Mouse (Mus musculus) thymus, postnatal 4 days (tissue): ENCODE data around the gene Edn1.

Experiments used
- DNase-seq: peaks from one replicate; pipeline ENCODE4 v3.0.0; 2021

Gene Edn1

DNA sequence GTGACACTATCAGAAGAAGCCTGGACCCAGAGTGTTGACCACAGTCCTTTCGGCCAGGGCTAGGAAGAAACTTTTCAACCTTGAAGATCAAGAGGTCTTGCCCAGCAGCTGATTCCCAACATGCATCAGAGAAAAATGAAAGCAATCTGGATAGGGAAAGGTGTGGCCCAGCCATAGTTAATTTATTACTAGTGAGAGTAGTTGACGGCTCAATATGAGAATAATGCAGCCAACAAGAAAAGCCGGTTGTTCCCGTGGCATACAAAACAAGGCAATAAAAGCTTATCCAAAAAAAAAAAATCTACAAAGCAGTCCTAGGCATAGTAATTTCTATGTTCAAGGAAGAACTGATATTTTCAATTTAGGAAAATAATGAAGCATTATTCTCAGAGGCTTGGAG is 16.5 kb downstream of the Edn1 start:
- no peak for DNase-seq

DNA sequence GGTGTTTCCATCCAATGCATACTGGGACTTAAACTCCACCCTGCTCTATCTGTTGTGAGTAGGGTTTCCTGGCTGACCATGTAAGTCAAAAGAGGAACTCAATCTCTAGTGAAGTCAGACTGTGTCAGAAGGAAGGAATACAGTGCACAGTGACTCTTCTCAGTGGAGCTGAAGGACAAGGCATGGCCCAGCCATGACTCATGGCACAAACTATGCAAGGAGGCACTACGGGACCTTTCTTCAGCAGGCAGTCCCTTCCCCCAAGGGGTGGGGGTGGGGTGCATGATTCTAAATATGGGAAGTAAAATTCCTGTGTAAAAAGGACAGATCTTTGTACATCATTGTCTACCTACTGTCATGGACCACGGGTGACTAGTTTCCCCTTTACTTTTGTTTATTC is 27.3 kb downstream of the Edn1 start:
- DNase-seq, result no peak

DNA sequence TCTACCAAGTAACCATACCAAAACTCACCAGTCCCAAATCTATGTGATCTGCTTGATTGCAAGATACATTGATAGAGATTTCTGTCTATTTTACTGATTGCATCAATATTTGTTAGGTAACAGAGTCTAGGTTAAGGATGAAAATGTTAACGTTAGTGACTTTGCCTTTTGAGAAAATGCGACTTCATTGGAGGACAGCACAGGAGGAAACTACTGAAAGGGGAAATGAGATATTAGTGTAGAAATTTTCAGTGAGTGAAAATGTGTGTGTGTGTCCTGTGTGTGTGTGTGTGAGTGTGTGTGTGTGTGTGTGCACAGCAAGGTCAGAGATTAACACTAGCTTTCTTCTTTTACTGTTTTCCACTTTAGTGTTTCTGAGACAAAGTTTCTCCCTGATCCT is 29.8 kb downstream of the Edn1 start:
- DNase-seq, result no peak

DNA sequence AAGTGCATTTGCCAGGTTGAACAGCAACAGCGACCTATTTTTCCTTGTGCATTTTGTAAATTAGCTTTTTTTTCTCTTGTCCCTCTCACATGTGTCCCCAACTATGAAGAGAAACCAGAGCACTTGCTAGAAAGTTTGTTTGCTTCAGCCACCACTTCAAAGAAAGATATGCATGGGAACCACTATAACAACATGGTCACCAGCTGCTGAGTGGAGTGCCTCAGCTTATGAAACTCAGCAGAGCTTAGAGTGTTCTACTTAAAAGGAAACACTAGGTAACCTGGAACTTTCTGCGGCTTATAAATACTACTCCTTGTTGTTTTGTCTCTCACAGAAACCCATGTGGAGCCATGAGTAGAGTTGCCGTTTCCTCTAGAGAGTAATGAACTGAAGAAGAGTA is 33.7 kb downstream of the Edn1 start:
- DNase-seq, result no peak

DNA sequence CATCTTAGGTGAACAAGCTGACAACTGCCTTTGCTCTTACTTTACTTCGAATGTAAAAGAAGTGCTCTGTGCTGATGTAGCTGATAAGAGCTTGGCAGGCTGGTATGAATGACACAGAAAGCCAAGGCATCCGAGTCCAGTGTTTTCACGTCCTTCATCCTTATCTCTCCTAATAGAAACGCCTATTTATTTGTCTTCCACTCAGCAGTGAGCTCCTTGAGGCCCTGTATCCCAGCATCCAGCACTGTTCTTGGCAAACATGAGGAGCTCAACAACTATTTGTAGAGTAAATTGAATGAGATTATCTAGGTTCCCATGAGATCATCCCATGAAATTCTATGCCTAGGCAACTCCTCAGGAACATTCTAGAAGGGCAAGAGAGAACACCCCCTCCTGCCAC is 35.1 kb downstream of the Edn1 start:
- DNase-seq, result no peak

DNA sequence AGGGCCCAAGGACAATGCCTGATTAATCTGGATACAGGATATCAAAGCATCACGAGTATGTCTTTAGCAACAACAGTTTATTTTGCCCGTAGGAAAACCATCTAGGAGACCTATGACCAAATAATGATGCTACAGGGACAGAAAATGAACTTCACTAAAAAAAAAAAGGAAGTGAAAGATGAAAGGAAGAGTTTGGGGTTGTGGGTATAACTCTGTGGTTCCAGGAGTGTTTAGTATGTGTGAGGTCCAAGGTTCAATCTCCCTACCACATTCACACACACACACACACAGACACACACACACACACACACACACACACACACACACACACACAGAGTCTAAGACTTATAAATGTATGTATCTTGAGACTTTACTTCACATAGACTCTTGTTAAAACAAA is 35.8 kb downstream of the Edn1 start:
- no peak for DNase-seq

DNA sequence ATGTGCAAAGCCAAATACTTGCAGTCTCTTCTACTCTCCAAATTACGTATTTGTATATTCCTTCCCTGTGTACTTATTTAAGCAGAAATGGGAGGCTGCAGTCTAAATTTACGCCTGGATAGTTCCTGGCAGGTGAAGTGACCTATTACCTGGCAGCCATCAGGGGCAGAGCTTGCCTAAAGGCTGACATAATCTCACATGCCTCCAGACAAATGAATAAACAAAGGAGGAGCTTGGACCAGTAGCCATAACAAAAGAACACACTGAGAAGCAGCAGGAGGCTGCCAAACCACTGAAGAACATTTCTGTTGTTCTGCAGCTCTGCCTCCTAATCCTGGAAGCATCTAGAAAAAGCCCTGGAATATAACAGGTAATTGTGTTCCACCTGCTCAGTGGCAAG is 38.2 kb downstream of the Edn1 start:
- no peak for DNase-seq

DNA sequence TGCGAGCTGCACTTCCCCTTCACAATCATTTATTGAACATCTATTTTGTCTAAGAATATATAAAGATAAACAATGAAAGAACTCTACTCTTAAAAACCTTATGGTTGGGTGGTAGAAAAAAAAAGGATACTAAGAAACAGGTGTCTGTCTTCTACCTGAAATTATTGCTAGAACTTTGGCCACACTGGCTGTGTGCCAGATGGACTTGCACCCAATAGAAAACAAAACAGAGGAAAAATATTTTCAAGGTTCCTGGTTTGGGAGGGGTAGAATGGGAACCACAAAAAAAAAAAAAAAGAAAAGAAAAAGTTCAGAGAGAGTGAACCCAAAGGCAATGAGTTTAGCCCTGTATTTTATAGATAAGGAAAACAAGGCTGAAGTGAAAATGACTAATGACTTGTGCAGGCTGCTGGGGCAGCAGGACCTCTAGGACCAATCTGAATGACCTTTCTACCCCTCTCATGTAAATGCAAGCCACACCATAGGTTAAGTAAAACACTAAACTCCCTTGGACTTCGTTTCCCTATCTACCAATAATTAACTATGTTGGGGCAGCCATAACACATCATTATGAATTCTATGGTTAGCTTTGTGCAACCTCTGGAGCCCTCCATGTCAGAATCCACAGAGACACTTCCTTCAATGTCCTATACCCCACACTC is 40.7 kb downstream of the Edn1 start:
- DNase-seq, result no peak

DNA sequence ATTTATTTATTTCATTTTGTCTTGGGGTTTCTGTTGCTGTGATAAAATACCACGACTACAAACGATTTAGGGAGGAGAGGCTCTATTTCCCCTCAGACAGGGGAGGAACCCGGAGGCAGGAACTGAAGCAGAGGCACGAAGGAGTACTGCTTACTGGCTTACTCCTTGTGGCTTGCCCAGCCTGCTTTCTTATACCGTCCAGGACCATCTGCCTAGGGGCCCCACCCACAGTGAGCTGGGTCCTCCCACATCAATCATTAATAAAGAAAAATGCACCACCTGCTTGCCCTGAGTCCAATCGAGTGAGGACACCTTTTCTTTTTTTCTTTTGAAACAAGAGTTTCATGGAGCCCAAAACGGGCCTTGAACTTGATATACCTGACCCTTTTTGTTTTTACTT is 44.2 kb downstream of the Edn1 start:
- DNase-seq, result no peak

DNA sequence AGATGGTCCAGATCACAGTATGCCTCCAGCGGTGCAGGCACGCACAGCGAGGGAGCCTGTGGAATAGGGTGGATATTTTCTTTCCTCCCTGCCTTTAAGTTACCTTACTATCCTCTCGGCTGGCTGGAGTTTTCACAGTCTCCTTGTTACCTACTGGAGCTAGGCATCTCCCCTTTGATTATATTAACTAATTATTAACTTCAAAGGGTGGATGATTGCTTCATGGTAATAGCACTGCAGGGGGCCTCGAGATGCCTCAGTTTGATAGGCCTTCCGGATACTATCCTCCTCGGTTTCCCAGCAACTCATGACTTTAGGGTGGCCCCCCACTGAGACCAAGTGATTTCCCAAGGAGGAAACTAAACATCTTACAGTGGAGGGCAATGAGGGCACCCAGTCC is 45.1 kb downstream of the Edn1 start:
- DNase-seq, result no peak

DNA sequence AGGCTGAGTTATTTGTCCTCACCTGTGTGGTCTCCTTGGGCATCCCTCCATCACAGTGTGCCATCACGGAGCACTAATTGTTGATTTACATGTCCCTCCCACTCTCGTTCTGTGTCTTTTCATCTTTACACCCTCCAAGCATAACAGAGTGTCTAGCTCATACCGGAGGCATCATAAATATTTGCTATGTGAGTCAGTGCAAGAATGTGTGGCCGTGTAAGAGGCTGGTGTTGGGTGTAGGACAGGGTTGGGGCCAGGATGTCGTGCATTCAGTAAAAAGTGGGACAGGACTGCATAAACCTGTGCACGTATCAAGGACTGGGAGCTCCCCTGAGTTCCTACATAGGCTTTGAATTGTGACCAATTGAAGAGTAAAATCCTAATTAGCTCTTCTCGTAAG is 50.4 kb downstream of the Edn1 start:
- DNase-seq, result no peak
